Mouse (Mus musculus) limb, embryonic 10.5 days (tissue): ENCODE measurements around the gene Mgat2. TPM values are rescaled to one million over a fixed set of nuclear protein-coding genes. Genes with fewer than 3 reads are reported as not detected.
"Not testable (repeated sequence)": the region's sequence is repeated elsewhere in the genome, so short reads cannot be mapped to it uniquely, and the experiment has no call there.

Source experiments
- DNase-seq: peaks from one replicate; pipeline ENCODE4 v3.0.0-alpha.2; 2017; ENCODE audit warnings: low spot score
- H3K27ac ChIP-seq: fragments of 300-500 bp; sonication (generic); 2 replicates; pipeline ENCODE4 v1.5.1; 2016; ENCODE audit warnings: mild to moderate bottlenecking
- H3K27me3 ChIP-seq: fragments of 300-500 bp; sonication (generic); 2 replicates; pipeline ENCODE4 v1.6.1; 2016; ENCODE audit warnings: low read depth, mild to moderate bottlenecking; ENCODE audit not compliant: poor library complexity, severe bottlenecking
- H3K36me3 ChIP-seq: fragments of 300-500 bp; sonication (generic); 2 replicates; pipeline ENCODE4 v1.6.1; 2016; ENCODE audit warnings: mild to moderate bottlenecking, moderate library complexity
- H3K4me1 ChIP-seq: fragments of 300-500 bp; sonication (generic); 2 replicates; pipeline ENCODE4 v1.6.1; 2016
- H3K4me3 ChIP-seq: fragments of 300-500 bp; sonication (generic); 2 replicates; pipeline ENCODE4 v1.5.1; 2016; ENCODE audit warnings: mild to moderate bottlenecking, moderate library complexity
- H3K9me3 ChIP-seq: fragments of 300-500 bp; sonication (generic); replicated peaks from 2 replicates; pipeline ENCODE4 v1.6.1; 2016; ENCODE audit warnings: mild to moderate bottlenecking
- WGBS: fragments of 180-500 bp; shearing (Covaris S2); methylation state at CpG from one replicate; pipeline ENCODE4 v1.1.7; 2016; 5-methylcytosine and 5-hydroxymethylcytosine counted together
- polyA plus RNA-seq: library from polyadenylated mRNA; unstranded; fragments of >200 nt; fragmentation: Nextera tagmentation; extraction: Ambion mirVana; gene quantifications from 2 replicates; pipeline ENCODE4 v1.2.1, GENCODE M21; 2016

Mgat2 gene
- polyA plus RNA-seq = 35.4 and 37.9 TPM in 2 replicates

DNA sequence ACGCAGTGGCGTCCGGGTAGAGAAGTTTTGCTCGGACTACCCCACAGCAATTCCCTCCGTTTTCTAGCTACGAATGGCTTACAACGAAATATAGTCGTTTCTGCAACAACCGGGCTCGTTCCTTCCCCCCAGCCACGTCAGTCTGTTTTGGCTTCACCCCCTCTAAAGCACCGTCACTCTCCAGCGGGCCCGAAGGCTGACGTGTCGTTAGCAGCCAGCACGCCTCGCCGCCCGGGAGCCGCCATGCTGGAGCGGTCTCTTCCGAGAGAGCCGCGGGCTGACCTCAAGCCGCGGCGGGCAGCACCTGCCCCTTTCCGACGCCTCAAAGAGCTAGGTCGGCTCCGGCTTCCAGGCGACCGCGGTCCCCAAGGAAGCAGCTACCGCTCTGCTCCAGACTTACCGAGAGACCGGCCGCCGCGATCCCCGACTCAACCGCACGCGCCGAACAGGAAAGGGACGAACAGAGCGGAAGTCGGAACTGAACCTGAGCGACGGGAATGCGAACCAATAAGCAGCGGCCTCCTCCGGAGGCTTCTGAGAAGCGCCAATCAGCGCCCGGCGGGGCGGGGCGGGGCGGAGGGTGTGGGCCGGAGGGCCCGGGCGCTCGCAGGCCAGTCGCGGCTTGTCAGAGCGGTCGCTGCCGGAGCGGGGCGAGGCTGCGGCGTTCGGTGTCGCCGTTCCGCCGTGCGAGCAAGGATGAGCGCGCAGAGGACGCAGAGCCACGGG lies at the start of gene Mgat2, which contains the start of gene Rpl36al:
TSS of gene Mgat2 (plus strand) at position 575 of the 726 bp plus-strand sequence.
TSS of gene Rpl36al (minus strand) at position 501 of the 726 bp plus-strand sequence.
- H3K9me3 ChIP-seq = no peaks in the 10 kb centered on the region
- 0% methylated on average over 84 of the region's 84 CpGs for WGBS

DNA sequence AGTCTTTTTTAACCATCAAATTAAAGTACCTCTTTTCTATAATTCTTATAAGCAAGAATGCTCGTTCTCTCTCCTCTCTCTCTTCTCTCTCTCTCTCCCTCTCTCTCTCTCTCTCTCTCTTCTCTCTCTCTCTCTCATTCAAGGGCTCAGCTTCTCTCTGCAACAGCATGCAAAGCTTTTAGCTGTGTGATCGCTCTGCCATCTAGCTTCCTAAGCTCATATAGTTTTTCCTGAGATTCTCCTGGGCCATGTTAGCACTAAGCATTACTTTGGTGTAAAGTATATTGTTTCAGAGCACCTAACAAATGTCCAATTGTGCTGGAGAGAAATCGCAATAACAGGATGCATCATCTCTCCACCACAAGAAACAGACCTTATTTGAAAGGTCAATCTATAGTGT lies 44.8 kb upstream of the Mgat2 start:
- no peak for DNase-seq
- Histone ChIP-seq H3K27ac (no peak overlapping the region), H3K9me3 (no peaks in the 10 kb centered on the region), H3K4me1 (no peaks in the 10 kb centered on the region), H3K4me3 (no peak overlapping the region), H3K36me3 (no peaks in the 10 kb centered on the region), H3K27me3 (no peaks in the 10 kb centered on the region)
- 95% methylated on average over 3 of the region's 3 CpGs for WGBS

More for the DNA sequence above, at the start of gene Mgat2, which contains the start of gene Rpl36al:
- peaks cover 16% of the 10 kb centered on the region for H3K4me1 ChIP-seq
- H3K36me3 ChIP-seq = peaks cover 43% of the 10 kb centered on the region
- peak; percentile 98 for DNase-seq
- no peaks in the 10 kb centered on the region for H3K27me3 ChIP-seq
- peak within 1 kb of the TSS; percentile 96 for H3K27ac ChIP-seq
- peak within 1 kb of the TSS; percentile 87 for H3K4me3 ChIP-seq

DNA sequence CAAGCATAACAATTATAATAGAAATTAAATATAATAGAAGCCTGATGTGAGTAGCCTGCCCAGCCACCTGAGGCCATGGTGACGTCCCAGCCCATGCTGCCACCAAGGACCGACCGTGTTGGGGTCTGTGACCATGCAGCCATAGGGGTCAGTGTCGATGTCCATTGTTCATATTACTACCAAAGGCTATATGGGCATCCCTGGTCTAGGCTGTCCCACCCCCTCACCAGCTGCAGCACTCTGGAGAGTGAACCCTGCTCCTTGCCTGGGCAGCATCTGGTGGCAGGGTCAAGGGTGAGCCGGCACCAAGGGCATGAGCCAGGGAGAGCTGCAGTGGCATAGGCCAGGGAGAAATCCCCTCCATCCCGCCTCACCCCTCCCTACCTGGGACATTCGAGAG lies 44.1 kb upstream of the Mgat2 start:
- no peak overlapping the region for H3K27ac ChIP-seq
- H3K36me3 ChIP-seq = no peaks in the 10 kb centered on the region
- WGBS = 90% methylated on average over 7 of the region's 7 CpGs
- DNase-seq = no peak
- H3K4me3 ChIP-seq = no peak overlapping the region
- H3K4me1 ChIP-seq = no peaks in the 10 kb centered on the region
- no peaks in the 10 kb centered on the region for H3K27me3 ChIP-seq
- H3K9me3 ChIP-seq = no peaks in the 10 kb centered on the region

GRCm38 (mm10) chr12:69143460-69143859 lies 40.5 kb upstream of the Mgat2 start:
- Histone ChIP-seq H3K9me3 (no peaks in the 10 kb centered on the region), H3K27ac (no peak overlapping the region), H3K4me3 (no peak overlapping the region), H3K27me3 (no peaks in the 10 kb centered on the region), H3K36me3 (no peaks in the 10 kb centered on the region), H3K4me1 (no peaks in the 10 kb centered on the region)
- 79% methylated on average over 6 of the region's 6 CpGs for WGBS
- no peak for DNase-seq

GRCm38 (mm10) chr12:69147166-69147735 lies 36.7 kb upstream of the Mgat2 start:
- Histone ChIP-seq H3K36me3 (no peaks in the 10 kb centered on the region), H3K4me1 (no peaks in the 10 kb centered on the region), H3K27me3 (no peaks in the 10 kb centered on the region), H3K27ac (no peak overlapping the region), H3K9me3 (no peaks in the 10 kb centered on the region), H3K4me3 (no peak overlapping the region)
- no peak for DNase-seq
- 94% methylated on average over 5 of the region's 5 CpGs for WGBS

DNA sequence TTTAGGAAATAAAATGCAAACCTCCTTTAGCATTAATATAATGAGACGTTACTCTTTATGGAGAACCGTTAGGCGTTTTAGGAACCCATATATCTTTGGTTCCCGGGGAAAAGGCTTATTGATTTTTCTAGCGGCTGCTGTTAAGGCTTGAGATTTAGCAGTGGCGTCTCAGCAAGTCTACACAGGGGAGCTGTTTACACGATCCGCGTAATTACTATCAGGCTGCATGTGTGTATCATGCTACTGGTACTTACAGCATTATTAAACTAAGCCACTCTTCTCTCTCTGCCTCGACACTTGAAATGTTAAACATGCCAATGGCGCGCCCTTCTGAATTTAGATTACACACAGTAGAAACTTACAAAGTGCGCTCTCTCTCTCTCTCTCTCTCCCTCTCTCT lies 33.9 kb upstream of the Mgat2 start:
- no peaks in the 10 kb centered on the region for H3K36me3 ChIP-seq
- no peaks in the 10 kb centered on the region for H3K4me1 ChIP-seq
- no peak overlapping the region for H3K4me3 ChIP-seq
- no peaks in the 10 kb centered on the region for H3K9me3 ChIP-seq
- no peaks in the 10 kb centered on the region for H3K27me3 ChIP-seq
- H3K27ac ChIP-seq = no peak overlapping the region
- WGBS = 87% methylated on average over 13 of the region's 13 CpGs
- no peak for DNase-seq

GRCm38 (mm10) chr12:69155923-69156322 lies 28.0 kb upstream of the Mgat2 start:
- Histone ChIP-seq H3K4me1 (0 out of 2 replicates have a peak, but pooled peaks cover 3% of the 10 kb centered on the region), H3K27ac (no peak overlapping the region), H3K36me3 (peaks cover 27% of the 10 kb centered on the region), H3K4me3 (no peak overlapping the region), H3K9me3 (no peaks in the 10 kb centered on the region), H3K27me3 (no peaks in the 10 kb centered on the region)
- no peak for DNase-seq
- WGBS = 82% methylated on average over 2 of the region's 2 CpGs

DNA sequence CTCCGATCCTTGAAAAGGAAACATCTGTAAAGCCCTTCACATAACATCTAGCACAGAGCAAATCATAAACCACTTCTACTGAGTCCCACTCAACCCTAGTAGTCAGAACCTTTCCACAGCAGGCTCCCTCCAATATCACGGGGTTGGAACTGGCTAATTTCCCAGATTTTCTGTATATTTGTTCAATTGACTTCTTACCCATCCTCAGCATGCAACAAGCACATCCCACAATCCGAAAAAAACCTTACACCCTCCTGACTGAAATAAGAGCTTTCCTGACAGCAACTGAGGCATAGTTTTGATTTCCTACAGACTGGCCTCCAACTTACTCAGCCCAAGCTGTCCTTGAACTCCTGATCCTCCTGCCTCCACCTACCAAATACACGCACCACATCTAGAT lies 27.5 kb upstream of the Mgat2 start:
- Histone ChIP-seq H3K4me1 (0 out of 2 replicates have a peak, but pooled peaks cover 3% of the 10 kb centered on the region), H3K9me3 (no peaks in the 10 kb centered on the region), H3K27ac (no peak overlapping the region), H3K4me3 (no peak overlapping the region), H3K27me3 (no peaks in the 10 kb centered on the region), H3K36me3 (peaks cover 27% of the 10 kb centered on the region)
- WGBS = 87% methylated on average over 4 of the region's 4 CpGs
- no peak for DNase-seq

DNA sequence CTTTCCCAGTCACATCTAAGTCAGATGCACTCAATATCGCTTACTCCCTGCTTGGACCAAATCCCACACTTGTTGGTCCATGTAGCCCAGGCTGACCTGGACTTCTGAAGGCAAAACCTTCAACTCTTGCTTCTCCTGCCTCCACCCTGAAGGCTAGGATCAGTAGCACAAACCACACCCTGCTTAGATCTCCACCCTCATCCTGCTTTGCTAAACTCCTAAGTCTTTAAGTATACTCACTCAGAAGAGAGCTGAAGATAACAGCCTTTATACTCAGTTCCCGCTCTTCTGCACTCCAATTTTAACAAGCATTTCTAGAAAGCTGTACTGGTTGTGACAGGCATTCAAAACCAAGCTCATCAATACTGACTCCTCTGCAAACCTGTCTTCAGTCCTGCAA lies 26.9 kb upstream of the Mgat2 start:
- Histone ChIP-seq H3K27ac (no peak overlapping the region), H3K9me3 (no peaks in the 10 kb centered on the region), H3K4me3 (no peak overlapping the region), H3K27me3 (no peaks in the 10 kb centered on the region), H3K36me3 (peaks cover 27% of the 10 kb centered on the region), H3K4me1 (0 out of 2 replicates have a peak, but pooled peaks cover 3% of the 10 kb centered on the region)
- no peak for DNase-seq
- 94% methylated on average over 2 of the region's 2 CpGs for WGBS

DNA sequence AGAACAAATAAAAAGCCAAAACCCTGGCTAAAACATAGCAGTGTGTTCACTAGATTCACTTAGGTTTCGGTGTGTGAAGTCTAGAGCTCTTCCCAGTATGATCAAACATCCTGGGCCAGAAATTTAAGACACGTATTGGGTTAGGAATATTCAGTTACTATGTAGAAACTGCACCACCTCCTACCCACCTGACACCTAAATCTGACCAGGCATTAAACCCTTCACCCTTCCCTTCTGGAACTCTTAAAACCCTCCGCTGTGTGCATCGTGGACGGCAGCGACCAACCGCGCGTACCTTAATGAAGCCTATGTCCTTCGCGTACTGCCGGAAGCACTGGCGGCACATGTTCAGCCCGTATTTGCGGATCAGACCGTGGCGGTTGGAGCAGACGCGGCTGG lies 25.6 kb upstream of the Mgat2 start:
- DNase-seq = no peak
- no peaks in the 10 kb centered on the region for H3K9me3 ChIP-seq
- 0 out of 2 replicates have a peak, but pooled peaks cover 3% of the 10 kb centered on the region for H3K4me1 ChIP-seq
- H3K27me3 ChIP-seq = no peaks in the 10 kb centered on the region
- H3K4me3 ChIP-seq = peak overlapping the region; percentile 81
- H3K36me3 ChIP-seq = peaks cover 27% of the 10 kb centered on the region
- under 1% methylated on average over 19 of the region's 19 CpGs for WGBS
- peak overlapping the region; percentile 97 for H3K27ac ChIP-seq

DNA sequence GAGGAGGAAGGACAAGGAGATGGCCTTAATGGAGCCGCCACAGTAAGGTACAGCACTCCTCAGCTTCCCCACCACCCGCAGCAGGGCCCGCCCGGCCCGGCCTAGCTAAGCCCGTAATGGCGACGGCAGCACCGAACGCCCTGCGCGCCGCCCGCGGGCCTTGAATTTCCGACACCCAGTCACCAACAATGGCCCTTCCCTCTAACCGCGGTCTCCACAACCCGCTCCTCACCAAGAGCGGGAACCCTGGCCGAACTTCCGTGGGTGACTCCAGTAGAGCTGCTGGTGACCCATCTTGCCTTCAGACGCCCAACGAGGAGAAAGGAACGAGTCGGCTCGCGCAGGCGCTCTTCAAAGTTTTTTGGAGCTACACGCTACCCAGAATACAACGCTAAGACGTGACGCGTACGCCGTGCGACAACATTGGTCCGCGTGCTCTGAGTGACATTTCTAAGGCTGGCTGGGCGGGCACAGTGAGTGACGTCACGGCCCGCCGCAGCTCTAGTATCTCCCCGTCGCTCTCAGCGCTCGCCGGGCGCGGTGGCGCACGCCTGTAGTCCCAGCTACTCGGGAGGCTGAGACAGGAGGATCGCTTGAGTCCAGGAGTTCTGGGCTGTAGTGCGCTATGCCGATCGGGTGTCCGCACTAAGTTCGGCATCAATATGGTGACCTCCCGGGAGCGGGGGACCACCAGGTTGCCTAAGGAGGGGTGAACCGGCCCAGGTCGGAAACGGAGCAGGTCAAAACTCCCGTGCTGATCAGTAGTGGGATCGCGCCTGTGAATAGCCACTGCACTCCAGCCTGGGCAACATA lies 25.0 kb upstream of the Mgat2 start, which contains the start of gene Rps29:
TSS of gene Rps29 (minus strand) at position 422 of the 813 bp plus-strand sequence.
- peak within 1 kb of the TSS; percentile 81 for H3K4me3 ChIP-seq
- H3K27me3 ChIP-seq, H3K4me1 ChIP-seq, H3K9me3 ChIP-seq: not testable (repeated sequence)
- under 1% methylated on average over 61 of the region's 68 CpGs for WGBS
- H3K36me3 ChIP-seq = peaks cover 27% of the 10 kb centered on the region
- DNase-seq = peak; percentile 99
- peak within 1 kb of the TSS; percentile 97 for H3K27ac ChIP-seq

- Histone ChIP-seq H3K4me3 (peak overlapping the region; percentile 81; the same call in 1 of the 2 replicates), H3K27me3 (no peaks in the 10 kb centered on the region), H3K9me3 (no peaks in the 10 kb centered on the region), H3K27ac (no peak overlapping the region), H3K4me1 (0 out of 2 replicates have a peak, but pooled peaks cover 3% of the 10 kb centered on the region), H3K36me3 (peaks cover 27% of the 10 kb centered on the region)
- WGBS = 8% methylated on average over 9 of the region's 9 CpGs
- no peak for DNase-seq
These were observed 24.4 kb upstream of the Mgat2 start for GRCm38 (mm10) chr12:69159578-69159940.

- WGBS = 83% methylated on average over 2 of the region's 2 CpGs
- not testable (repeated sequence) for H3K27me3 ChIP-seq, H3K4me1 ChIP-seq, H3K9me3 ChIP-seq, DNase-seq, H3K4me3 ChIP-seq, H3K27ac ChIP-seq
- H3K36me3 ChIP-seq = peaks cover 22% of the 10 kb centered on the region
These were observed 23.3 kb upstream of the Mgat2 start for GRCm38 (mm10) chr12:69160677-69161076.
